Mouse (Mus musculus) layer of hippocampus, postnatal 25 days (tissue): ENCODE measurements around the gene Edc3. TPM values are rescaled to one million over a fixed set of nuclear protein-coding genes. Genes with fewer than 3 reads are reported as not detected.
A peak's percentile ranks its signal among the peaks of the same experiment; 100 is the strongest.

ENCODE experiments used
- DNase-seq, 2 experiments: peaks; one replicate each; pipeline ENCODE4 v3.0.0; 2022; ENCODE audit warnings: mixed read lengths in 2 of 2, low spot score in 1 of 2; ENCODE audit errors: extremely low spot score in 1 of 2
- total RNA-seq, 2 experiments: library from RNA; stranded (reverse); gene quantifications; 2 replicates each; pipeline ENCODE4 v1.2.3; 2021

The Edc3 gene
- total RNA-seq, 2 experiments from 2014 or later: 14.0 to 15.2 TPM

GRCm38 (mm10) chr9:57759289-57759688 lies 50.9 kb downstream of the Edc3 start:
- DNase-seq: peak; percentile 55 to 64

GRCm38 (mm10) chr9:57760416-57761146 lies 52.2 kb downstream of the Edc3 start:
- no peak for DNase-seq

DNA sequence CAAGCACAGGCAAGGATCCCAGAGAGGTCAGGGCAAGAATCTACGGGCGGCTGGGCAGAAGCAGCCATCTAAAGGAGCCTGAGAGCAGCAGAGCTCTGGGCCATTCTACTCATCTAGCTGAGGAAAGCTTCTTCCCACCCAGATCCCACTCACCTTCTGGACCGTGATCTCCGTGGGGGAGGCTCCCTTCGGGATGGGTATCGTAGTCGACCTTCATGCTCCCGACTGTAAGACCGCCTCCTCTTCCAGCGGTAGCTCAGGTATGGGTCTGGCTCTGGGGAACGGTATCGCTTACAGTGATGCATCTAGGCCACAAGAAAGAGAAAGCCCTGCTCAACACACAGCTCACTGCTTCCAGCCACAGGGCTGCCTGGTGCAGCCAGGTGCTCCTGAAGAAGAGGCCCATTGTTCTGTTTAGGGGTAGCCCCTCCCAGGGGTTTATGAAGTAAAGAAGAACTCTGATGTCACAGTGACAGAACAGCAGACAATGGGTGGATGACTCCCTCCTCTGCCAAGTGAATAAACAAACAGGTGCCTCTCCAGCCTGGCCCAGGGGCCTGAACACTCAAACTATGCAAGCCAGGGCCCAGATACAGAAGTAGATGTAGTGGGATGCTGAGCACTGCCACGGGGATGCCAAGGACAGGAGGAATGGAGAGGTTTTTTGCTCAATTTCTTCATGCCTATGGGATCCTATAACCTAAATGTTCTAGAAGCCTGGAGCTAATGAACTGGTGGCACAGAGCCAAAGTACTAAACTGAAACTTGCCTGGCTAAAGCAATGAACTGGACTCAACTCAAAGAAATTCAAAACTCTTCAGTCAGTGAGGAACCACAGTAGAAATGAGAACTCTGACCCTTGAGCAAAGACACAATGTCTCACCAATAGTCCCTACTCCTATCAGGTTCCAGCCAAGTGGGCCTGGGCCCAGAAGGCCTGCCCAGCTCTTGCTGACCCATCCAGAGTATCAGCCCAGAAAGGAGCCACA lies 53.5 kb downstream of the Edc3 start:
- DNase-seq: no peak

DNA sequence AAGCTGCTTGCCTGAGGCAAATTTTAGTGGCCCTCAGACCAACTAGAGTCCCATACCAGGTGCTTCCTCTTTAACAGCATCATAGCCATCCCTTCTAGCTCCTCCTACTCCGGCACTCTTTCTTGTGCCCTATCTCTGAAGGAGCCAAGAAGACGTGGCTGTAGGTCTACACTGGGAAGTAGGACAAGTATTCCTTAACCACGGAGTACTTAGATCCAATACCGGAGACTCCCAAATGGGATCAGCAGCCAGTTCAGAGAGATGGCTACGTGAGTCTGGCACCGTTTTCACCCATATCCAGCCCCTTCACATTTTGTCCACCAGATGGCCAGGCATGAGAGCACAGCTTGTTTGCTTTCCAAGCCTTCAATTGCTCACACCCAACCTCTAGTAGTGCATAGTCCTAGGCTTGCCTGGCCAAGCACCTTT lies 54.2 kb downstream of the Edc3 start:
- DNase-seq: no peak

GRCm38 (mm10) chr9:57764147-57764973 lies 56.0 kb downstream of the Edc3 start:
- peak; percentile 63 to 82 for DNase-seq

DNA sequence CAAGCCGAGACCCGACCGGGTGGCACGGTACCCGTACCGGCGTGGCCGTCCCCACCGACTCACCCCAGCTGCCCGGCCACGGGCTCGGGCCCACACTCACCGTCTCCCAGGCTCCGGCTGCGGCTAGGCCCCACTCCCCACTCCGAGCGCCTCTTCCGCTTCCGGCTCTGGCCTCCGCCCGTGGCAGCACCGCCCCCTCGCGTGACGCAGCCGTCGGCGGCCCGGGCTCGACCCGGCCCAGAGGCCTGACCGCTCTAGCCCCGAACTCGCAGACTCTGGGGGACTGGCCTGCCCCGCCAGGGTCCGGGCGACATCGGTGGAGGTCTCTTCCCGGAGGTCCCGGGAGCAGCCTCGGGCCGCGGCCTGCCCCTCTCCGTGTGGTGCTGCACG lies 56.6 kb downstream of the Edc3 start:
- DNase-seq: peak; percentile 80 to 96

DNA sequence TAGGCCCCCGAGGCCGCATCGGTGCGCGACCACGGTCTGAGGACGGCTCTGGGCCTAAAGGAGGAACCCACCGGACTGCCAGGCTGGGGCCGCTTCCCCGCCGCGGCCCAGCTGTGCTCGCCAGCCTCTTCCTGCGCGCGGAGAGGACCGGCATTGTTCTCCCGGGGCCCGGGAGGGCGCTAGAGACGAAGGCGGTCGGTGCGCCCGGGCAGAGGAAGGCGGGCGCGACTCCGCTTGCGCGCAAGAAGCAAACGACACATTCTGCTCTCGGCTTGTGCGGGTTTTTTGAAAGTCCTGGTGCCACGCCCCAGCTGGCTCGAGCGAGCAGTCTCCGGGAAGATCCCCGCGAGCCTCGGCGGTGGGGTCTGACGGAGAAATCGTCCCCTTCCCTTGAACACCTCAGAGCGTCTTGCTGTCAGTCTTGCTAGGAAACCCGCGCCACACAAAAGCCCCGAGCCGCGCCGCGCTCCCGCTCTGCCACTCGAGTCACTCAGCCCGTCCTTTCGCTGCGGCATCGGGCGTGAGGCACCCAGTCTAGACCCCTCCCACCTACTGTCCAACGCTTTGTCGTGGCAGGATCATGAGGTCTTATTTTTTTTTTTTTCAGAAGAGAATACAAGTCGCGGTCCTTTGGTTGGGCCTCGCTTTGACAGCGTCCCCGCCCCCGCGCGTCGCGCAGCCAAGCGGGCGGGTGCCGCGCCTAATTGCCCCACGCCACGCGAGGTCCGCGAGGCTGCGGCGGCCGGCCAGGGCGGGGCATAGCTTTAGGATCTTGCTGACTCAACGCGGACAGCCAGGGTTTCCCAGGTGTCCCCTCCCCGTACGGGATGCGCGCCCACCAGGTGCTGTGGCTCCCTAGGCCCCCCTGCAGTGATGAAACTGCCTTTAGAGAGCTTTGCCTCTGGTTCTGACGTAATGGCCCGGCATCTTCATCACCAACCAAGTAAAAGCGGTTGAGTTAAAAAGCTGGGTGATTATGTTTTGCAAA lies 57.3 kb downstream of the Edc3 start, which contains the start of gene Clk3:
TSS of gene Clk3 (minus strand) at position 497 of the 988 bp plus-strand sequence.
- peak in 1 of 2 experiments; percentile 69 for DNase-seq

DNA sequence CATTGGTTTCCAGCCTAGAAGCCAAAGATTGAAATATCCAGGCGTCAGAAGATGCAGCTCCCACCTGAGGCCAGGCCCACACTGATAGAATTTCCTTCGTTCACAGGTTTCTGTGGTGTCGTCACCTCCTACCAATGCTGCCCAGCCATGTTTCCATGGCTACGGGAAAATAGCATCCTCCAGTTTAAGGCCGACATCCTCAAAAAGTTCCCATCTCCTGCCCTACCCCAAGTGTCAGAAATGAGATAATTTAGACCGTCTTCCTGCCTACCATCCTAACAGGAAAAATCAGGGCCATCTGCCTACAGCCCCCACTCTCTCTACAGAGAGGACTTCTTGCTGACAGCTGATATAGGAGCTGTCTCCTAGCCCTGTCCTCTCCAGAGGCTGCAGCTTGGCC lies 58.1 kb downstream of the Edc3 start:
- DNase-seq: no peak

GRCm38 (mm10) chr9:57767231-57767630 lies 58.9 kb downstream of the Edc3 start:
- no peak for DNase-seq

DNA sequence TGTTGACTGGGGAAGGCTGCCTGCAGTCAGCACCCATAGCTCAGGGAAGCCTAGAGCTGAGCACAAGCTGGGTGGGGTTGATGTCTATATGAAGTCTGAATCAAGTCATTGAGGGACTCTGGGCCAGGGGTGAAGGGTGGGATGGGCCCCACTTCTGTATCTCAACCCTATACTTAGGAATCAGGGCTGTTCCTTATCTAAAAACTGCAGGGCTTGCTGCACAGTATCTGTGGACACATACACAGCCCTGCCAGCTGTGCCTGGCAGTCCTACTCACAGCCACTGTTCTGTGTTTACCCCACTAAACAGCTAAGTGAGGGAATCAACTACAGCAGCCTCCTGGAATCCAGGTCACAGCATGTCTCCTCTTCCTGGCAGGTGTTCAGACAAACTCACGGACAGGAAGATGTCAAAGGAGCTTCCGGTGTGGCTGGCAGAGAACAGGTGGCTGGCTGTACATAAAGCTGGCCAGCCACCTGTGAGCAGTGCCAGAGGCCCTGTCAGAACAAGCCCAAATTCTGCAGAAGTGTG lies 61.3 kb downstream of the Edc3 start:
- no peak for DNase-seq

GRCm38 (mm10) chr9:57770214-57770613 lies 61.9 kb downstream of the Edc3 start:
- DNase-seq: no peak

DNA sequence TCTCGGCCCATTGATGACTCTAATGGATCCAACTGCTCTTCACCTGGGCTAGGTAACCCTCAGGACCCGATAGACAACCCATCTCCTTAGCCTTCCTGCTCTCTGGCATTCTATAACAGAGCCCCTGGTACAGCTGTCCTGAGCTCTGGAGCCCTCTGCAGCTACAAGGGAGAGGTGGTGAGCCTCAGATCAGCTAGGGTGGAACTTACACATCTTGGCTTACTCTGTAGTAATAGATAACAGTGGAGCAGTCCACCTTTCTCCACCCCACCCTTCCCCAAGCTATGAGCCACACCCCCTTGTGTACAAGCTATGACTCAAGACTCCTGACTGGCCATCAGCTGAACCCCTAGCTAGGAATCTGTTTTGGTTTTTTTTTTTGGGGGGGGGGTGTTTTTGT lies 62.5 kb downstream of the Edc3 start:
- DNase-seq: no peak

- no peak for DNase-seq
Observed at GRCm38 (mm10) chr9:57773754-57774153, 65.4 kb downstream of the Edc3 start.

GRCm38 (mm10) chr9:57774168-57774567 lies 65.8 kb downstream of the Edc3 start:
- DNase-seq: no peak

GRCm38 (mm10) chr9:57775026-57775425 lies 66.7 kb downstream of the Edc3 start:
- no peak for DNase-seq

DNA sequence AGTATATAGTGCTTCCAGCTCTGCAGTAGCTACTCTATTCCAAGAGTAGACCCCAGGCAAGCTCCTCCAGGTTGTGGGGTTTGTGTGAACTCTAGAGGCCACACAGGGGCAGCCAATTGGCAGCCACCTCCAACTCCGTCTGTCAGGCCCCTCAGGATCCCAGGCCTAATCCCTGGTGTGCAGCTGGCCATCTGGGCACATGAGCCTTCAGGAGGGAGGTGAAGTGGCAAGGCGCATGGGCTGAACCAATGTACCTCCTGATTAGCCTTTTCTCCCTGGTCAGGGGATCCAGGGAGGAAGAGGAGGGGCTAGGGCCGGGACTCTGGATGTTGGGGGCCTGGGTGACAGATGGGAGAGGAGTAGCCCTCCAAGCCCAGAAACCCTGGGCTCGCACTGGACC lies 67.4 kb downstream of the Edc3 start:
- no peak for DNase-seq

GRCm38 (mm10) chr9:57782656-57783055 lies 74.3 kb downstream of the Edc3 start:
- no peak for DNase-seq

DNA sequence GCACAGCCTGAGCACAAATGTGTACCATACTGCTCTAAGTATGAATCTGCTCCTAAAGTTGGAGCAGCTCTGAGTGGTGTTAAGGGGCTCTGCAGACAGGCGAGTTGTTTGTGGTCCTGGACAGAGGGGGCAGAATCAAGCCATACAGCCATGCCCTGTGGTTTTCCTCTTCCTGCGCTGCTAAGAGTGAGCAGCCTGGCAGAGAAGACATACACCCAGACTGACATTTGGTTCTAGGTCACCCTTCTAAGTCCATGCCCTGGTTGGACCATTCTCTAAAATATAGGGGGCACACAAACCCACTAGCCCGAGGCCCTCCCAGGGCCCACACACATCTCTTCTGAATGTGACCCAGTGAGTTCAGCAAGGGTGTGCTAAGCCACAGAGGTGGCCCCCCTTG lies 81.4 kb downstream of the Edc3 start:
- no peak for DNase-seq

DNA sequence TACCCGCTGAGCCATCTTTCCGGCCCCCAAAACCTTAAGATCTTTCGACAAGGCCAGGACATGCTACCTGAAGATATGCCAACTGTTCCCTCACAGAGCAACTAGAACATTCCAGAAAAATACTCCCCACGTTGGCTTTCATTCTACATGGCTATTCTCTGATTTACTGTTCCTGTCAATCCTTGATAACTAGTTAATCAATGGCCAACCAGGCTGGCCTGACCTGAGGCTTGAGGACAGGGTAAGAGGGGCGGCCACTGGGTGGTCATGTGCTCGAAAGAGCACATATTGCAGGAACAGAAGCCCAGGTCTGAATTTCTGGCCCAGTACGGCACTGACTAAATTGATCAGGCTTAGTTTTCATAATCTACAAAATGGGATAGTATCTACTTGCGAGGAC lies 89.1 kb downstream of the Edc3 start:
- DNase-seq: no peak
